Mouse (Mus musculus) activated CD4-positive, CD25-positive, alpha-beta regulatory T cell, adult 4 months (primary cell): ENCODE results near the gene Gpx4. TPM values are rescaled to one million over a fixed set of nuclear protein-coding genes. Genes with fewer than 3 reads are reported as not detected.
"Not testable (repeated sequence)": the region's sequence is repeated elsewhere in the genome, so short reads cannot be mapped to it uniquely, and the experiment has no call there.

Experiments used
- ATAC-seq: one replicate; pipeline ENCODE4 v1.8.0; 2017
- polyA plus RNA-seq, 2 experiments: library from polyadenylated mRNA; unstranded; fragments of 100-300 nt; shearing (Covaris generic); gene quantifications; one replicate each; pipeline ENCODE4 v1.2.1; 2017

The Gpx4 gene
- polyA plus RNA-seq, 2 experiments from 2014 or later, result 346 to 370 TPM

DNA sequence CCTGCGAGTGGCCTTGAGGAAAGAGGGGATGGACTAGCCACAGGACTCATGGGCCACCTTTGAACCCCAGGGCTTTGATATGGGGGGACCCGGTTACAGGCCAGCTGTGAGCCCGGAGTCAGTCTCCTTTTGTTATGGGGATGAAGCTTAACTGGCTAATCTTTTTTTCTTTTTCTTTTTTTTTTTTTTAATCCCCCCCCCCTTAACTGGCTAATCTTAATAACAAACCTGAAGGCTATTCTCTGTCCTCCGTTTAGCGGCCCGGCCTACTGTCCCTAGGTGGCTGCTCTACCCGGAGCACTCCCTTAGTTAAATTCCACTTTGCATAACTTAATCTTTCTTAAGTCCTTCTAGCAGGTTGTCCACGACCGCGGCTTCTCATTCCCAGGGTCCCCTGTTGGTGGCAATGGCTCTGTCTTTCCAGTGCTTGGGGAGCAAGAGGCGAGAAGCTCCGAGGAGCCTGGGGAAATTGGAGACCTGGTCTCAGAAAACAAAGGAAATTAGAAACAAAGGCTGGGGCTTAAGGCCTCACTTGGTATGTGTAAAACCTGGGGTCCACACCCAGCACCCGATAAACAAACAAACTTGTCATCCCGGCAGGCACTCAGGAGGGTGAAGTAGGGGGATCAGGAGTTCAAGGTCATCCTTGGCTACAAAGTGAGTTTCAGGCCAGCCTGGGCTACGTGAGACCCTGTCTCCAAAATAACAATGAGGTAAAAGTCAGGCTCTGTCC, 4.1 kb downstream of the Gpx4 start:
- no peak for ATAC-seq

DNA sequence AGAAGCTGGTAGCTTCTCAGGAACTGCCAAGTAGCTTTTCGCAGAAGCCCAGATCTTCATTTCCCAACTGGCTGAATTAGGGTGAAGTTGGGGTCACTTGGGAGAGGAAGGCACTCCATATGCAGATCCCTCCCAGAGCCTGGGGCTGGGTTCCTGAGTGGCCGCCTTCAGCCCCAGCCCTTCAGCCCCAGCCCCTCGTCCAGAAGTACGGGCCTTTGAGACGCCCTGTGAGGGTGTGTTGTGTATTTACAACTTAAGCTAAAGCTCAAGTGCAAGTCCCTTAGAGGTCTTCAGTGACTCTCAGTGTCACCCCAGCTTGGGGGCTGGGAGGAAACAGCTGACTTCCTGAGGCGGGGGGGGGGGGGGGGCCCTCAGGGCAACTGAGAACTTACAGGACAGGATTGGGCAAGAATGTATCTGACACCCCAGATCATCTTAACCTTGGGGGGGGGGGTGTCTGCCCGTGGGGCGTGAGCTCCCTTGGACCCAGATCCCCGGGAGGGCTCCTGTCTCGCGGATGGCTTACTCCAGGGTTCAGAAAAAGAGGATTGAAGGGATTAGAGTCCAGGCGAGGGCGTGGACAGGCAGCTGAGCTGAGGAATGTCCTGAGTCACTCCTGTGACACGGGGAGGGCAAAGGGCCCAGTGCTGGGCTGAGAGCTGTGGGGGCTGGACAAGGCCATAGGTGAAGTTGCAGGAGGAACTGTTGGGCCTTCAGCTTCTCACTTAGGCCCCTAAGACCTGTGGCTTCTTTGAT, 4.8 kb downstream of the Gpx4 start:
- ATAC-seq, result no peak

DNA sequence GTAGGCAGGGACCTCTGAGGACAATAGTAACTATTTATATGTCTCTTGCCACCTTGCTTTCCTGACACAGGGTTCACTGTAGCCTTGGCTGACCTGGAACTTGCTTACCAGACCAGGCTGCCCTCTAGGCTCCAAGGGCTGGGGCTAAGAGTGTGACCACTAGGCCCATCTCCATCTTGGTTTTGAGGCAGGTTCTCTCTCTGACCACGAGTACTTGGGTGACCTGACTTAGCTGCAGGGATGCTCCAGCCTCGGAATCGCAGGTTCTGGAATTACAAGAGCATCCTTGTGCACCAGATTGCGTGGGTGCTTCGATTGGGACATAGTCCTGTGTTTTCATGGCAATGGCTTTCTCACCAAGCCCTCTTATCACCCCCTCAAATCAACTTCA, 5.4 kb downstream of the Gpx4 start:
- ATAC-seq, result no peak

DNA sequence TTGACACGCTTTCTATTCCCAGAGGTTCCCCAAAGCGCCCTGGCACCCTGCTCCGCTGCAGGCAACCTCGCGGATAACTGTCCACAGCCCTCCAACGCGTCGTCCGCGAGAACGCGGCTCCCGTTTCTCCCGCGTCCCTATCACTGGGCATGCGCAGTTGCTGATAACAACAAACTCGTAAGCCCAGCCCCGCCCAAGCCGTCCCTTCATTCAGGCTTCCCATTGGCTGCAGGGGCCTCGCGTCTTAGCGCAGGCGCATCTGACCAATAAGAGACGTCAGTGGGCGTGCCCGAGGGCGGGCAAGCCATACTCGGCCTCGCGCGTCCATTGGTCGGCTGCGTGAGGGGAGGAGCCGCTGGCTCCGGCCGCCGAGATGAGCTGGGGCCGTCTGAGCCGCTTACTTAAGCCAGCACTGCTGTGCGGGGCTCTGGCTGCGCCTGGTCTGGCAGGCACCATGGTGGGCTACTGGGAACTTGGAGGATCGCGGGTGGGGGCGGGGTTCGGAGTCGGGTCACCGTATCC, 6.4 kb downstream of the Gpx4 start:
- peak; percentile 94 for ATAC-seq

DNA sequence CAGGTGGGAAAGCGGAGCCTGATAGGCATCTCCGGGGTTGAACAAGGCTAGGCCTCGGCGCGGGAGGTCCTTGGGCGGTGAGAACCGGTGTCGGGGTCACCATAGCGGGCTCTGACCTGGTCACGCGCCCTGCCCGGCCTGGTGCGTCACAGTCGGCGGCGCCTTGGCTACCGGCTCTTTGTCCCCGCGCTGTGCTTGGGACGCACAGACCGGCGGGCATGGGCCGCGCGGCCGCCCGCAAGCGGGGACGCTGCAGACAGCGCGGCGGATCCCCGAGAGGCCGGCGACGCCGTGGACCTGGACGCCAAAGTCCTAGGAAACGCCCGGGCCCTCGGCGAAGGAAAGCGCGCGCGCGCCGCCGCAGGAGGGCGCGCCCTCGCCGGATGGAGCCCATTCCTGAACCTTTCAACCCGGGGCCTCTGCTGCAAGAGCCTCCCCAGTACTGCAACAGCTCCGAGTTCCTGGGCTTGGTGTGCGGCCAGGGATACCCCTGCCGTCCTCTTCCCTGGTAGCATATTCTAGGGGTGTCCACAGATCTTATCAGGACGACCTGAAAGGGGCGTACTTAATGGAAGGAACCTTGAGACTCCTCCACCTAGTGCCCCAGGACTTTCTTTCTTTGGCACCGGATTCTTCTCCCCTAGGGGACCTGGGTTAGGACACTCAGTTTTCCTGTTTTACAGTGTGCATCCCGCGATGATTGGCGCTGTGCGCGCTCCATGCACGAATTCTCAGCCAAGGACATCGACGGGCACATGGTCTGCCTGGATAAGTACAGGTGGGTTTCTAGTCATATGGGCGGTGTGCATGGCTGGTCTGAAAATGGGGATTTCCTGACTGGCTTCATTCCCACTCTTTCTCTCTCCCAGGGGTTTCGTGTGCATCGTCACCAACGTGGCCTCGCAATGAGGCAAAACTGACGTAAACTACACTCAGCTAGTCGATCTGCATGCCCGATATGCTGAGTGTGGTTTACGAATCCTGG, 7.2 kb downstream of the Gpx4 start:
- peak; percentile 32 for ATAC-seq

DNA sequence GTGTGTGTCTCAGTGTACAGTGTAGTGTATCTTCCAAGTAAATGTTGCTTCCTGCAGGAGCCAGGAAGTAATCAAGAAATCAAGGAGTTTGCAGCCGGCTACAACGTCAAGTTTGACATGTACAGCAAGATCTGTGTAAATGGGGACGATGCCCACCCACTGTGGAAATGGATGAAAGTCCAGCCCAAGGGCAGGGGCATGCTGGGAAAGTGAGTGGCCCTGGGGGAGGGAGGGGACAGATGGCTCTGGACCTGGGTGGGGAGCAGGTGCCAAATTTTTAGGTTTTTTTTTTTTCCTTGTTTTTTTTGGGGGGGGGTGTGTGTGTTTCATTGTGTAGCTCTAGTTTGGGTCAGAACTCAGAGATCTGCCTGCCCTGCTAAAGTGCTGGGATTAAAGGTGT, 7.9 kb downstream of the Gpx4 start:
- ATAC-seq, result not testable (repeated sequence)

DNA sequence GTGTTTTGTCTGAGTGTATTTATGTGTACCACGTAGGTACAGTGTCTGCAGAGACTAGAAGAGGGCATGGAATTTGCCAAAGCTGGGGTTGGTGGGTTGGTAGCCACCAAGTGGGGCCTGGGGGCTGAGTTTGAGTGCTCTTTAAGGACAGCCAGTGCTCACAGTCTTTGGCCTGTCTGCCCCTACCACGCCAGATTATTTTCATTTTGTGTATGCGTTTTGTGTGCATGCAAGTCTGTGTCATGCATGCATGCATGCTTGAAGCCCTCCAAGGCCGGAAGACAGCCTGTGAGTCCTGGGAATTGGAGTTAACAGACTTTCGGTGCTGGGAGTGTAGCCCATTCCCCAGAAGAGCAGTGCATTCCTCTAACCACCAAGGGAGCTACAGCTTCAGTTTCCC, 8.4 kb downstream of the Gpx4 start:
- no peak for ATAC-seq

DNA sequence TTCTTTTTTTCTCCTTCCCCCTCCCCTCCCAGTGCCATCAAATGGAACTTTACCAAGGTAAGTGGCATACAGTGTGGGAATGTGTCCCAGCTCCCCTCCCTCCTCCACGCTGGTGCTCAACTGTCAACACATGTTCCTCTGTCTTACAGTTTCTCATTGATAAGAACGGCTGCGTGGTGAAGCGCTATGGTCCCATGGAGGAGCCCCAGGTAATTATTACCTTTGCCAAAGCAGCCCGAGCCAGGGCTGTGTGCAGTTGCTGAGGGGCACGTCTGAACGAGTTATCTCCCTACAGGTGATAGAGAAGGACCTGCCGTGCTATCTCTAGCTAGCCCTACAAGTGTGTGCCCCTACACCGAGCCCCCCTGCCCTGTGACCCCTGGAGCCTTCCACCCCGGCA, 8.9 kb downstream of the Gpx4 start:
- ATAC-seq, result no peak

DNA sequence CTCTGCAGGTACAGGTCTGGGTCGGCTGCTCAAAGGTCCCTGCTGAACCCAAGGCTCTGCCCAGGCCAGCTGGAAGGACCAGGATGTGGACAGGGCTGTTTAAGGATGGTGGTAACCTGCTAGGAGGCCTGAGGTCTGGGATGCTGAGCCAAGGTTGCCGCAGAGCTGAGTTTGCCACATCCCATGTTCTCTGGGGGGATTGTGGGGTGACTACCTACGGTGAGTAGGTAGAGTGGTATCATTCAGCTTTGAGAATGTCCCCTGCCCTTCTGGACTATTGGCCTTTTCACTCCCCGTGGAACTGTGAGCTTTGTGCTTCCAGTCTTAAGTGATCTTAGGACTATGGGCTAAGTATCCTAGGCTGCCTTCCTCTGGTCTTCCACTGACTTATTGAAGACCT, 9.5 kb downstream of the Gpx4 start:
- ATAC-seq, result no peak

DNA sequence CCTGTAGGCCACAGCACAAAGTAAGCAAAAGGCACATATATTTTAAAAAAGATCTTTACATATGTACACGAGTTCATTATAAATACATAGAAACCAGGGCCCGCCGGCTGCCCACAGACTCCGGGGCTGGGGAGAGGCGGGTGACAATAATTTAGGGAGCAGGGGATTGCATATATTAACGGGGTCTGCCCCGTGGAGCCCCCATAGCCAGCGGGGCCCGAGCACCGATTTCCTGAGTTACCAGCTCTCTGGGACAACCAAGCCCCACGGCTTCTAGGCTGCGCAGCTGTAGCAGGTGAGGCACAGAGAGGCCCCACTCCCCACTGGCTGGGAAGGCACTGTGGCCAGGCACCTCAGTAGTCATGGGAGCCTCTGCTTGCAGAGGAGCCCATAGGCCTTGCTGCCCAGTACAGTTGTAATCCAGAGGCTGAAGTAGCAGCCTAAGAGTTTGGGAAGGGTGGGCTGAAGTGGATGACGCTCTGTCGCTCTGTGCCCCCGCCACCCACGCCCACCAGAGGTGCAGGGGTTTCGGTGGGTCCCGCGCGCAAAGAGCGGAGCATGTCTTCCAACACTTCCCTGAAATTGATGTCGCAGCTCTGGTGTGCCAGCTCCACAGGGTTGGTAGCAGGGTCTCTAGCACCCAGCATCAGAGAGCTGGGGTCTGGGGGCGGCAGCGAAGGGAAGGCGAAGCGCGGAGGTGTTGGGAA, 10.2 kb downstream of the Gpx4 start:
- ATAC-seq, result no peak

DNA sequence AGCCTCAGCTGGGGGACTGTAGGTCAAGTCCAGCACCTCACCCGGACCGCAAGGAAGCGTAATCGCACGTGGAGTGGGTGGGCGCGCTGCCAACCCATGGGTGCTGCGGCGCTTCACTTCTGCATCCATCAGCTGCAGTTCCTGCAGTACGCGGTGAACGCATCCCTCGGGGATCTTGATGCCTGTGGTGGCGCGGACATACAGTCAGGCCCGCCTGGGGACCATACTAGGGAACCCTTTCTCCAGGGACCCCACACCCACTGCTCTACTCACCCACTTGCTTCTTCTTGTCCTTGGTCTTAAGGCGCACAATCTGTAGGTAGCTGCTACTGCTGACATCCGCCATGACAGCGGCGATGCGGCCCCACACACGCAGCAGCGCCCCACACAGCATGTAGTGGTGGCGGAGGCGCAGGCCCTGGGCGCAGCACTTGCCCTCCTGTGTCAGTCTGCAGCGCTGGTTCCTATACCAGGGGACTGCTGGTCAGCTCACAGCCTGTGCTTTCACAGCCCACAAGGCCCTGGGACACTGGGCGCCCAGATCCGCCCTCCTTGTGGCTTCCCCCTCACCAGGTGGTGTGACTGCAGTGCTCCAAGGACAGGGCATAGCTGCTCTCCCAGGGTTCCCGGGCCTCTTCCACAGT, 10.8 kb downstream of the Gpx4 start:
- no peak for ATAC-seq

DNA sequence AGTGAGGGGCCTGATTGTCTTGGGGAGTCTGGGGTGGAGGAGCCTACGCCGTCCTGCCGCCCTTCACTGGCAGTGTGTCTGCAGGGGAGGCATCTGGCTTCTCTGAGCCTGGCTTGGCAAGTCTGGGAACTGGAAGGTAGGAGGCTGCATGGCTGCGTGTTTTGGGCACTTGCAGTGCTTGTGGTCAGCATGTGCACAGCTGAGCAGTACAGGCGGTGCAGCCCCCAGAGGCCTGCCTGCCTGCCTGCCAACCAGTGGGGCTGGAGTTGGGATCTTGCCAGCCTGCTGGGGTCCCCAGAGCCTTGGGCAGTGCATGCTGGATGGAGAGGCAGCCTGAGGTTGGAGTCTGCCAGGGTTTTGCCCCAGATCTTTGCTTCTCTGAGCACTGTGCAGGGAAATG, 16.1 kb downstream of the Gpx4 start:
- ATAC-seq, result no peak

DNA sequence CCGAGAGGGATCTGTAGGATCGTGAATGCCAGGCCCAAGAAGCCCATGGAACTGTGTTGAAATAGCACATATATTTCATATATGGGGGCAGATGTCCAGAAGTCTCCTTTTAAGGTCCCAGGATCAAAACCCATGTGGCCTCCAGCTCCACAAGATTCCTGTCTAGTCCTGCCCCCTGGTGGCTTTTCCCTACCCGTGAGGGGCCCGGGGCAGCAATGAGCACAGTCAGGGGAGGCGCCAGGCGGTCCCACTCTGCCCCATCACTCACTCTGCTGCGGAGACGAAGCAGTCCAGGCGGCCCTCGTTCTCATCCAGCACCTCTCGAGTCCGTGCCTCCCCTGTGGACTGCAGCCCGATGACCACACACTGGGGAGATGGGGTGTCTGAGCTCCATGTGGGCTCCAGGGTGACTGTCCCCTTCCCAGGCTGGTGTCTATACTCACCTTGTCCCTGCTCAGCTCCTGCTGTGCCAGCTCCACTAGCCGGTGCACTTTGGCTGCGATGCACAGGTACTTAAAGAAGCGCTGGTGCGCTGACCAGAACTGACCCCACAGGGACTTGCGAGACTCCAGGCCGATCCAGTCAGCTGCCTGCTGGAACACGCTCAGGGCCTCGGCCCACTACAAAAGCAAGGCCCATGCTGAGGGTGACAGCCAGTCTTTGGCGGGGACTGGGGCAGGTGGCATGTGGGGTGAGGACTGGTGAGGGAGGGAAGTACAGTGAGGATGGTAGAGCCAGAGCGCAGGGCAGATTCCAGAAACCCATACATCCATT, 17.1 kb downstream of the Gpx4 start:
- no peak for ATAC-seq

DNA sequence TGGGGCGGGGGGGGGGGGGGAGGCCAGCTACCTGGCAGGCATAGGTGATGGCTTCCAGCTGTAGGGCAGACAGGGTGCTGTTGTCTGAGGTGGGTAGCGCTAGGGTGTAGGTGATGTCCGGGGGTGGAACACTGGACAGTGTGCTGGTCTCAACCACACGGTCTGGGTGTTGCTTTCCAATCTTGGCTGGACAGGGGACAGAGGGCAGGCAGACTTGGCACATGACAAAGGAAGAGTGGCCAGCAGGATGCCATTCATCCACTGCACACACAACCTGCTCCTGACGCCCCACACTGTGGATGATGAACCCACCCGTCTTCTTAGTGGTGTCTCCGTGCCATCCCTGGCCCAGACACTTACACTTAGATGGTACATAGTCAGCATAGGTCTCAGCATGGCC, 22.3 kb downstream of the Gpx4 start:
- ATAC-seq, result no peak

DNA sequence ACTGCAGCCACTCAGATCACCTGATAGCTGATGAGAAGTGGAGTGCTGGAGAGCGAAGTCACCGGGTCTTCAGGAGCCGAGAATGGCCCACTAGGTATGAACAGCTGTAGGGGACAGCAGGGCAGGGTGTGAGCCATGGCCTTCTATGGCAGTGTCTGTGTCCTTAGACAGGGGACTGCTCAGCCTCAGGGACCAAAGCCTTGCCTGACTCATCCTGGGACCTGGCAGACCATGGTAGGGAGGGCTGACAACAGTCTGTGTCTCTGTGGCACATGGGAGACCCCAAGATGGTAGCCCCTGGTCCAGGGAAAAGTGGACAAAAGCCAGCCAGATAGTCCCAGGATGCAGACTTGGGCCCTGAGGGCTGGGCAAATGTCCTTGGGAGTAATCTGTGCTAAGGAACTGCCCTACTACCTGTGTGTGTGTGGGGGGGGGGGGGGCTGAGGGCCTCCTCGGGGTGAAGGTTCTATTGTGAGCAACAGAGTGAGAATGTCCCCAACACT, 23.0 kb downstream of the Gpx4 start:
- ATAC-seq, result no peak

DNA sequence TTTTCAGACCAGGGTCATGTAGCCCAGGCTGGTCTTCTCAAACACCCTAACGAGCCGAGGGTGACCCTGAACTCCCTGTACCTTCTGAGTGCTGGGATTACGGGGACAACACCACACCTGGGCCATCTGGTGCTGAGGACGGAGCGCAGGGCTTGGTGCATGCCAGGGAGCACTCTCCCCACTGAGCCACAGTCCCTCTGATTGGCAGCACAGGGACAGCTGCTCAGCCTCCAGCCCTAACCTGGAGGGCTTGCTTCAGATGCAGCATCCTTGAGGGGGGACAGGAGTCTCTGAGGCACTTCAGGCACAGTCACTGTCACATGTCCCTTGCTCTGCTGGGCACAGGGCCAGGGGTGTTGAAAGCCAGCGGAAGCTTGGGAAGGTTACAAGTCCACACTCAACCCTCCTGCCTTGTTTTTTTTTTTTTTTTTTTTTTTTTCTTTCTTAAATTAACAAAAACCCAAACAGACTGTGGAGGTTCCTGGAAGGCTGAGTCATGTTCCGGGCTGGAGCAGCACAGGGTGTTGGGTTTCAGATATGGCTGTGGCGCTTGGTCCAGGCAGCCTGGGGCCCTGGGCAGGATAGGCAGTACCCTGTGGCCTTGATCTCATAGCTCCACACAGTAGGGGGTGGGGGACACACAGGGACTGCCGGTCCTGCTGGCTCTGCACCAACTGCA, 24.0 kb downstream of the Gpx4 start:
- ATAC-seq, result no peak

DNA sequence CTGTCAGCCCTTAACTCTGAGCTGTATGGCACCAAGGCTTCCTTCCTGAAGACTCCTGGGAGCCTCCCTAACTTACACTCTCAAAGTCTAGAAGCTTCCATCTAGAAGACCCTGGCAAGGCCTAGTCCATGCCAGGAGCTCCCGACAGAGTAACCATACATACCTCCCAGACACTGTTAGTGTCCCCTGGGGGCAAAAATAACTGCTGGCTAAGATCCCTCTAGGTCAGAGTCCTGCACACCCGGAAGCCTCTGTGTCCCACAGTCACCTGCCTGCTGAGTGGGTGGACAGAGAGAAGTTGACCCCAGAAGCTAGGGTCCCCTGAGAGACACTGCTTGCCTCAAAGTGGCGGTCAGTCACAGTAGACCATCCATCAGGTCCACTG, 24.5 kb downstream of the Gpx4 start:
- ATAC-seq, result no peak

DNA sequence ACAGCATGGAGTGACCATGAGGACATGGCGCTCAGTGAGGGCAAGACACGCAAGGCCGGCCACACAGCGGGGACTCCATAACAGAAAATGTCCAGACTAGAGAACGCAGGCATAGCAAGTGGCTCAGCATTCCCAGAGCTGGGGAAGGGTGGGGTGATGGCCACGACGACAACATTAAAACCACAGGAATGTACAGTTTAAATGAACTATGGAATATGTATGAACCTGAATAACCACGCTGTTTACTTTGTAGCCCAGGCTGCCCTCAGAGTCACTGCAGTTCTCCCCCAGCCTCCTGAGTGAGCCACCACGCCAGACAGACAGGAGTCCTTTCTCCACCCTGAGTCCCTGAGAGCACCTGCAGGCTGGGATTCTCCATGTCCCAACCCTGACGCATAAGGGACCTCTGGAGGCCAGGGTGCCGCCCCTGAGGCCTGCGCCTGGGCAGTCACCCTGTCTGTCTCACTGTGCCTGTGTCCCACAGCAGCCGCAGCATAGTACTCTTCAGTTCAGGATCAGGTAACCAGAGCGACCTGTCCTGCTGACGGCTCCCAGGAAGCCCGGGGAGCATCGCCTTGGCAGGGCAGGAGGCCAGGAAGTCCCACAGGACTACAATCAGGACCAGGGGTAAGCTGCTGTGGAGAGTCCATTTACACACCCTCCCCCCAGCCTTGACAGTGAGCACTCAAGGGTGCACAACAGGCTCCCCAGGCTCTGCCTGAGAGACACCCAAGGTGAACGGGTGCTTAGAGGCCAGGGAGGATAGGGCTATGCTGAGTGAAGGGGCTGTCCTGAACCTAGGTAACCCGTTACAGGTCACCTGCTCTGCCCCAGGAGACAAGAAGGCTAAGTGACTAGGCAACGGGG, 25.9 kb downstream of the Gpx4 start:
- ATAC-seq, result no peak
